Comparison of ENCODE assay signal across 11 mouse cellular contexts in the genomic region with DNA sequence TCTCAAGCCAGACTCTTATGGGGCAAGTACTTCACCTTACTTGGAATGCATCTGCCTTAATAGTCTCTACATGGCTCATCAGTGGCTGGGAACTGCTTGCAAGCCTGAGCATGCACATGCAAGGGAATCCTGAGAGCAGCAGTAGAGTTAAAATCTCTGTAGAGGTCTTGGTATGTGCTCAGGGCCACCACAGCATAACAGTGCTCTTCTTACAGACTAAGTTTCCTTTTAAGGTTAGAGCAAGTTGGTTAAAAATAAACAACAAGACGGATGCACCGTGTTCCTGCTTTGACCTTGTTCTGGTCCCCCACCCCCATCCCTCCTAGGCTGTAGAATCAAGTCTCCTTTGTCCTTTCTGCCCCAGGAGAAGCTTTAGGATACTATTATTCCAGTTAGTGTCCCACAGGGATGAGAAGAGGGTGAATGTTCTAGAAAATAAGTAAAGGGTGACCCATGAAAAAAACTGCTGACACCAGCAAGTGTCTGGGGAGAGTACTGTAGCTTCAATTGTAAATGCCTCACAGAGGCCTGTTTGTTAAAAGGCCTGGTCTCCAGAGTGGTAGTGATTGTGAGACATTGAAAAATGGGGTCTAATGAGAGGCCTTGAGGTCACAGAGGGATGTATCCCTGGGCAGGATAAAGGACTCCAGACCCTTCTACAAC. TPM values are rescaled to one million over a fixed set of nuclear protein-coding genes. Genes with fewer than 3 reads are reported as not detected.
DNase-seq lines count a peak whose midpoint lies in the region; ATAC-seq and TF ChIP-seq lines count a peak whose summit lies in the region.
"Had no signal": no experiment of that assay in that cellular context is flagged by ENCODE, and none has a peak within 500 bp of the region (broad histone marks: within the 10 kb centered on the region; RNA-seq: fewer than 3 reads in every experiment).

No protein-coding gene starts in this region.

- H3K4me1 ChIP-seq in heart, postnatal 0 days (ENCODE audit: control insufficient read depth, insufficient read depth), result peaks cover 8% of the 10 kb centered on the region
- no peaks in the 10 kb centered on the region for H3K4me1 ChIP-seq in embryonic facial prominence, embryonic 11.5 days (ENCODE audit: control insufficient read depth, insufficient read depth, low read length)
- H3K4me1 ChIP-seq in forebrain, embryonic 10.5 days, result no peaks in the 10 kb centered on the region
- H3K4me1 ChIP-seq in hindbrain, embryonic 12.5 days, result no peaks in the 10 kb centered on the region
- H3K4me1 ChIP-seq: forebrain, embryonic 13.5 days; lung, embryonic 15.5 days had no signal

- no peak for TF ChIP-seq CTCF in heart, postnatal 0 days (IDR thresholded peaks at IDR 0.05; ENCODE audit: low read depth)

- H3K4me2 ChIP-seq in heart, postnatal 0 days (ENCODE audit: low read depth, low read length), result no peak overlapping the region
- no peak overlapping the region for H3K4me2 ChIP-seq in embryonic facial prominence, embryonic 11.5 days (ENCODE audit: low read depth, low read length)
- no peak overlapping the region for H3K4me2 ChIP-seq in hindbrain, embryonic 12.5 days (replicated peaks)
- H3K4me2 ChIP-seq: forebrain, embryonic 13.5 days; lung, embryonic 15.5 days had no signal

- no peak overlapping the region for H3K4me3 ChIP-seq in heart, postnatal 0 days (ENCODE audit: low read depth, low read length)
- H3K4me3 ChIP-seq in embryonic facial prominence, embryonic 11.5 days (ENCODE audit: low read depth, low read length), result no peak overlapping the region
- no peak overlapping the region for H3K4me3 ChIP-seq in forebrain, embryonic 10.5 days
- no peak overlapping the region for H3K4me3 ChIP-seq in hindbrain, embryonic 12.5 days
- H3K4me3 ChIP-seq: forebrain, embryonic 13.5 days; lung, embryonic 15.5 days had no signal

- ATAC-seq in heart, postnatal 0 days (ENCODE audit: insufficient read depth, low read depth), result peak; percentile 41; the same call in 1 of the 2 replicates
- ATAC-seq in embryonic facial prominence, embryonic 11.5 days (replicated peaks; ENCODE audit: insufficient number of reproducible peaks, low FRiP score, low TSS enrichment, low read depth), result no peak
- no peak for ATAC-seq in hindbrain, embryonic 12.5 days (ENCODE audit: low FRiP score)
- ATAC-seq: forebrain, embryonic 13.5 days had no signal

- TF ChIP-seq EP300 in heart, postnatal 0 days (IDR thresholded peaks at IDR 0.05; ENCODE audit: low read depth), result no peak

- no peak overlapping the region for H3K9ac ChIP-seq in heart, postnatal 0 days (replicated peaks; ENCODE audit: low read depth, low read length)
- H3K9ac ChIP-seq in embryonic facial prominence, embryonic 11.5 days (replicated peaks; ENCODE audit: low read length), result no peak overlapping the region
- no peak overlapping the region for H3K9ac ChIP-seq in hindbrain, embryonic 12.5 days
- H3K9ac ChIP-seq: forebrain, embryonic 13.5 days; lung, embryonic 15.5 days had no signal

- H3K27ac ChIP-seq in heart, postnatal 0 days (ENCODE audit: low read depth), result peak overlapping the region; percentile 44
- H3K27ac ChIP-seq in embryonic facial prominence, embryonic 11.5 days (replicated peaks; ENCODE audit: low read depth, low read length), result no peak overlapping the region
- no peak overlapping the region for H3K27ac ChIP-seq in forebrain, embryonic 10.5 days
- no peak overlapping the region for H3K27ac ChIP-seq in hindbrain, embryonic 12.5 days
- H3K27ac ChIP-seq: forebrain, embryonic 13.5 days; lung, embryonic 15.5 days had no signal

- WGBS in heart, postnatal 0 days, result 2% methylated on average over 2 of the region's 2 CpGs
- 25% methylated on average over 2 of the region's 2 CpGs for WGBS in embryonic facial prominence, embryonic 11.5 days
- WGBS in forebrain, embryonic 10.5 days, result 70% methylated on average over 2 of the region's 2 CpGs
- WGBS in hindbrain, embryonic 12.5 days, result 30% methylated on average over 2 of the region's 2 CpGs

- DNase-seq in heart, postnatal 0 days (ENCODE audit: low spot score), result no peak
- no peak for DNase-seq in heart, adult 18-20 months
- peak; percentile 48 for DNase-seq in CD4-positive, CD25-positive, alpha-beta regulatory T cell, adult 2 months (ENCODE audit: low read depth, low spot score)
- peak; percentile 24 for DNase-seq in embryonic facial prominence, embryonic 11.5 days (ENCODE audit: low spot score)
- peak; percentile 11 to 43 for DNase-seq in kidney, postnatal 25 days
- DNase-seq in spleen, postnatal 36 days (ENCODE audit: low spot score in 2 of 2), result no peak
- DNase-seq in forebrain, embryonic 10.5 days (ENCODE audit: extremely low spot score, low spot score), result no peak
- DNase-seq: cerebellum, postnatal 10 days had no signal

- no peaks in the 10 kb centered on the region for H3K27me3 ChIP-seq in heart, postnatal 0 days (ENCODE audit: control insufficient read depth, insufficient read depth, low read length)
- H3K27me3 ChIP-seq in embryonic facial prominence, embryonic 11.5 days (ENCODE audit: control insufficient read depth, insufficient read depth, low read length), result no peaks in the 10 kb centered on the region
- H3K27me3 ChIP-seq in forebrain, embryonic 10.5 days (ENCODE audit: poor library complexity, severe bottlenecking), result no peaks in the 10 kb centered on the region
- no peaks in the 10 kb centered on the region for H3K27me3 ChIP-seq in hindbrain, embryonic 12.5 days
- H3K27me3 ChIP-seq: forebrain, embryonic 13.5 days; lung, embryonic 15.5 days had no signal

- H3K36me3 ChIP-seq in heart, postnatal 0 days (replicated peaks; ENCODE audit: control insufficient read depth, insufficient read depth, low read length), result no peaks in the 10 kb centered on the region
- H3K36me3 ChIP-seq in embryonic facial prominence, embryonic 11.5 days (replicated peaks; ENCODE audit: control insufficient read depth, insufficient read depth, low read depth, low read length), result no peaks in the 10 kb centered on the region
- H3K36me3 ChIP-seq in forebrain, embryonic 10.5 days (replicated peaks), result no peaks in the 10 kb centered on the region
- H3K36me3 ChIP-seq in hindbrain, embryonic 12.5 days, result no peaks in the 10 kb centered on the region
- H3K36me3 ChIP-seq: lung, embryonic 15.5 days had no signal

- H3K9me3 ChIP-seq in heart, postnatal 0 days (replicated peaks; ENCODE audit: control insufficient read depth, low read length), result no peaks in the 10 kb centered on the region
- H3K9me3 ChIP-seq in embryonic facial prominence, embryonic 11.5 days (replicated peaks; ENCODE audit: control insufficient read depth, low read length), result no peaks in the 10 kb centered on the region
- no peaks in the 10 kb centered on the region for H3K9me3 ChIP-seq in forebrain, embryonic 10.5 days
- no peaks in the 10 kb centered on the region for H3K9me3 ChIP-seq in hindbrain, embryonic 12.5 days (replicated peaks)
- H3K9me3 ChIP-seq: forebrain, embryonic 13.5 days; lung, embryonic 15.5 days had no signal

RNA-seq across cellular contexts. Expression of gene Suco, which starts 31.4 kb away (rescaled TPM):
- 13.9 and 17.0 TPM in 2 replicates for total RNA-seq in heart, postnatal 0 days (2014; rRNA removed; ENCODE audit: low replicate concordance)
- polyA plus RNA-seq in heart, postnatal 0 days (2015; fragmentation: Nextera tagmentation; extraction: Ambion mirVana), result 7.5 and 10.0 TPM in 2 replicates
- total RNA-seq in heart, adult 18-20 months (2021), result 10 to 100 TPM; 14.1 to 14.8 TPM
- polyA plus RNA-seq in embryonic facial prominence, embryonic 11.5 days (2014; fragmentation: Nextera tagmentation; extraction: Ambion mirVana), result 30.3 and 30.5 TPM in 2 replicates
- polyA plus RNA-seq in forebrain, embryonic 10.5 days (2016; fragmentation: Nextera tagmentation; extraction: Ambion mirVana), result 20.5 and 26.7 TPM in 2 replicates
- 39.4 and 44.2 TPM in 2 replicates for polyA plus RNA-seq in hindbrain, embryonic 12.5 days (2016; fragmentation: Nextera tagmentation; extraction: Ambion mirVana)

Comparison
In these comparisons a context has a peak if more than half of its experiments do, and no peak if none do; other contexts are left out.
1. DNase-seq: peak in CD4-positive, CD25-positive, alpha-beta regulatory T cell, adult 2 months (single experiment), embryonic facial prominence, embryonic 11.5 days (single experiment) and kidney, postnatal 25 days (2 of 2); none in heart, postnatal 0 days (single experiment), heart, adult 18-20 months (0 of 2), spleen, postnatal 36 days (0 of 2) and forebrain, embryonic 10.5 days (single experiment).